Mouse (Mus musculus) hematopoietic multipotent progenitor cell, adult 10-12 weeks (in vitro differentiated cells): ENCODE results near the gene Sec31b. TPM values are rescaled to one million over a fixed set of nuclear protein-coding genes. Genes with fewer than 3 reads are reported as not detected.

Source experiments
- polyA plus RNA-seq: library from polyadenylated mRNA; stranded (reverse); fragments of >175 nt; gene quantifications from 2 replicates; pipeline ENCODE4 v1.2.3, GENCODE M21; 2012; ENCODE audit warnings: low replicate concordance

Gene Sec31b
- 1.9 and 2.6 TPM in 2 replicates for polyA plus RNA-seq

DNA sequence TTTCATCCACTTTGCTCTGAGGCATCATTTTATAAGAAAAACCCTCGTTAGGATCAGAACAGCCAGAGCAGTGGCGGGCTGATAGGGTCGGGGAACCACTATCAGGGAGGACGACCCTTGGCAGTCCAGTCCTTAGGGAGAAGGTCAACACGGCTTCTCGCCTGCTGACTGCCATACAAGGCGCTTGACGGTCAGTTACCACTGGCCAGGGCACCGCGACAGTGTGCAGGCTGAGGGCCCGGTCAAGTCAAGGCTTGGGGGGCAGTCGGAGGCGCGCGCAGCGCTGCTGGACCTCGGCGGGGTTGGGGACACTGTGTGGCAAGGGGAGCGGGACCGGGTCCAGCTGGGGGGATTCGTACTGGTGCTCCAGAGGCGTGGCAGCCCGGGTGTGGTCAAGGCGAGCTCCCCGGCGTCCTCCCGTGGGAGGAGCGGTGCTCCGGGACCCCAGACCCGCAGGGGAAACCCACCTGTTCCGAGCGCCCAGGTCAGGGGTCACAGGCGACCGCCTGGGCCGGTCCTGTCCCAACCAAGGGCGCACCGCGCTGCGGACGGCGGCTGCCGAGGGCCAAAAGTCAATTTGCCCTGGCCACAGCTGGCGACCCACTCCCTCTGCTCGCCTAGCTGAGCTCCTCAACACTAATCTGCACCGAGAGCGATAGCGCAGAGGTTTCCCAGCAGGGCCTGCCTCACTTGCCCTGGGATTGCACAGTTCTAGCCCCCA is at the start of gene Sec31b:
TSS of gene Sec31b (minus strand) at position 544 of the 721 bp plus-strand sequence.

DNA sequence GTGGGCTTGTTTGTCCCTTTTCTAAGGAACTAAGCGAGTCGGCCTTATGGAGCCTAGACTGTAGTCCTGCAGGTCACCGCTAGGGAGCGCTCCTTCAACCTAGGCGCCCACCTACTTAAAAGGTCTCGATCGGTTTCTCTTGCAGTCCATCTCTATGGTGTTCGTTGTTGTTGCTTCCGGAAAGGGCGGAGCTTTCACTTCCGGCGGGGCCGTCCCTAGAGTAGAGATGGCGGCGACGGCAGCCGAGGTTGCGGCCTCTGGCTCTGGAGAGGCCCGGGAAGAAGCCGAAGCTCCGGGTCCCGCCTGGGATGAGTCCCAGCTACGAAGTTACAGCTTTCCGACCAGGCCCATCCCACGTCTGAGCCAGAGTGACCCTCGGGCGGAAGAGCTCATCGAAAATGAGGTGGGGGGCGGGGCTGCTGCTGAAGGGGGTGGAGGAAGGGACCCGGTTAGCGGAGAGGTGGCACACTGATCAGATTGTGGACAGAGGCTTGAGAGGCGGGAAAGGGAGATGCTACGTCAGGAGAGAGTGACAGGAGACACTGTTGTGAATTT is 17.1 kb upstream of the Sec31b start, which contains the start of gene Hif1an:
TSS of gene Hif1an (plus strand) at position 199 of the 555 bp plus-strand sequence.

DNA sequence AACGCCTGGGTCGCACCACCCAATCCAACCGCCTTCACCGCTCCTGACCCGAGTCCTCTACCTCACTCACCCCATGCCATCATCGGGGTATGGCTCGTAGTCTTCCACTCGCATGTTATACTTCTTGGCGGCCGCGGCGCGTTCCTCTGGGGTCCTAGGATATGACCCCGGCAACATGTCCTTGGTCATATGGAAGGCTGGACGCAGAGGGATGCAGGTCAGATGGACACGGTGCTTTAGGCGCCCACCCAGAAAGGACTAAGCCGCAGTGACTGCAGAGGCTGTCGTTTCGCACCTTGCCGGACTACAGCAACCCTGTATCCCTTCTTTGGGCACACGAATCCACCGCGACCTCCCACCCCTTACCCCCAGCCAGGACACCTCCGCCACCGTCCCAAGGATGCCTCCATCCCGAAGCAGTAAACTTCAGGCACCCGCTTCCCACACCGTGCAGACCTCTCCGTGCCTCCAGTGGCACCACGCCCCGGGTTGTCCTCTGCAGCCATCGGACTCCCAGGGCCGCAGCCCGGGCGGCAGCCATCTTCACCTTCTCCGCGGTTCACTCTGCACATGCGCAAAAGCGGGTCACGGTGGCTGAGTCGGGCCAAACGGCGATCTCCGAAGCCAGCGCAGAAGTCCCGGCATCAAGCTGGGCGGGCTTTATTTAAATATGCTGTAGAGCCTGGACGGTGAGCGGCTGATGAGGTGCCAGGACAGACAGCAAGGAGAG is 9.4 kb upstream of the Sec31b start, which contains the start of gene Ndufb8:
TSS of gene Ndufb8 (minus strand) at position 580 of the 730 bp plus-strand sequence.

DNA sequence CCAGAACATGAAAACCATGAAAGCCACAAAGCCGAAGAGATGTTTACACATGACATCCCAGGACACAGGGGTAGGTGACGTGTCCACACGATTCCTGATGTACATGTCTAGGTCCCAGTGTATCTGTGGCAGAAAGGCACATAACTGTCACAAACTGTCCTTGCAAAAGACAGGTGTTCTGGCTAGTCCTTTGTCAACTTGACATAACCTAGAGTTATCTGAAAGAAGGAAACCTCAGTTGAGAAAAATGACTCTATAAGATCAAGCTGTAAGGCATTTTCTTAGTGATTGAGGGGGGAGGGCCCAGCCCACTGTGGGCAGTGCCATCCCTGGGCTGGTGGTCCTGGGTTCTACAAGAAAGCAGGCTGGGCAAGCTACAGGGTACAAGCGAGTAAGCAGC is 7.1 kb upstream of the Sec31b start, which contains the start of gene Gm20538:
TSS of gene Gm20538 (minus strand) at position 101 of the 400 bp plus-strand sequence.

DNA sequence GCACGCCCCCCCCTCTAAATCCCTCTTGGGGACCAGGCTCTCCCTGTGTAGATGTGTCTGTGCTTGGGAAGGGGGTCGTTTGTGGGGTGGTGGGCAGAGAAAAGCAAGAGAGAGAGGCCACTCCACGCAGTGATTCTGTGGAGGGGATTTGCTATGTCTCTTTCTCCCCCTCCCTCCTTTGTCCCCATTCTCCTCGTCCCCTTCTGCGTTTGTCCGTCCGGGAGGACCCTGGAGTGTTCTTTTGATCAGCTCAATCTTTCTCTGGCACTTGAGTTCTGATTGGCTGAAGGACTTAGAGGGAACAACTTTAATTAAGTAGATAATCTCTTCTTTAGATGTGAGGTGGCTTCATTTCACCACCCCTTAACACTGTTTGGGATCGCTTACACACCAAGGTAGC is 52.5 kb downstream of the Sec31b start, which contains the start of gene Wnt8b:
TSS of gene Wnt8b (plus strand) at position 345 of the 400 bp plus-strand sequence.

Other genes starting within 250 kb of the Sec31b start
- gene Scd4, start 212.8 kb downstream of the Sec31b start, polyA plus RNA-seq, result not detected in 2 replicates
- 262 and 423 TPM in 2 replicates for gene Scd1, start 138.0 kb downstream of the Sec31b start, polyA plus RNA-seq
- not detected in 2 replicates for gene Wnt8b, start 52.4 kb downstream of the Sec31b start, polyA plus RNA-seq
- not detected in 2 replicates for gene Gm20538, start 7.0 kb upstream of the Sec31b start, polyA plus RNA-seq
- 95.7 and 97.2 TPM in 2 replicates for gene Ndufb8, start 9.6 kb upstream of the Sec31b start, polyA plus RNA-seq
- gene Hif1an, start 17.0 kb upstream of the Sec31b start, polyA plus RNA-seq, result 16.7 and 28.9 TPM in 2 replicates
- gene Pax2, start 210.2 kb upstream of the Sec31b start, polyA plus RNA-seq, result not detected in 2 replicates